ENCODE assay signal across 10 mouse cellular contexts in genomic region chr17:71178530-71179181, GRCm38 (mm10). TPM values are rescaled to one million over a fixed set of nuclear protein-coding genes. Genes with fewer than 3 reads are reported as not detected.
A peak's percentile ranks its signal among the peaks of the same experiment; 100 is the strongest.
DNase-seq lines count a peak whose midpoint lies in the region; ATAC-seq lines count a peak whose summit lies in the region.
"Had no signal": no experiment of that assay in that cellular context is flagged by ENCODE, and none has a peak within 500 bp of the region (broad histone marks: within the 10 kb centered on the region; RNA-seq: fewer than 3 reads in every experiment).

No protein-coding gene starts in this region.

- no peaks in the 10 kb centered on the region for H3K9me3 ChIP-seq in liver, embryonic 13.5 days (replicated peaks)
- H3K9me3 ChIP-seq: hindbrain, embryonic 13.5 days had no signal

- H3K9ac ChIP-seq in liver, embryonic 13.5 days, result peak overlapping the region; percentile 8; the same call in 1 of the 2 replicates
- H3K9ac ChIP-seq: hindbrain, embryonic 13.5 days had no signal

- peaks cover 36% of the 10 kb centered on the region for H3K4me1 ChIP-seq in liver, embryonic 13.5 days (replicated peaks)

- 16% methylated on average over 10 of the region's 10 CpGs for whole genome bisulfite sequencing in liver, embryonic 13.5 days (ENCODE audit: insufficient replicate concordance)

- peak overlapping the region; percentile 24; the same call in 1 of the 2 replicates for H3K27ac ChIP-seq in liver, embryonic 13.5 days
- H3K27ac ChIP-seq: hindbrain, embryonic 13.5 days had no signal

- H3K4me3 ChIP-seq in liver, embryonic 13.5 days (replicated peaks), result no peak overlapping the region
- H3K4me3 ChIP-seq: hindbrain, embryonic 13.5 days had no signal

- no peak for ATAC-seq in liver, embryonic 13.5 days (ENCODE audit: low read depth)

- DNase-seq in heart, adult 18-20 months, result peak; percentile 37 to 59
- no peak for DNase-seq in heart, postnatal 4 days
- peak; percentile 41 for DNase-seq in thymus, postnatal 0 days (ENCODE audit: low spot score)
- no peak for DNase-seq in thymus, postnatal 10 days (ENCODE audit: low spot score in 2 of 2)
- no peak for DNase-seq in liver, embryonic 13.5 days
- DNase-seq in adrenal gland, postnatal 4 days (ENCODE audit: low spot score in 2 of 2), result no peak
- DNase-seq in gastrocnemius, postnatal 4 days (ENCODE audit: low spot score in 2 of 2), result no peak
- no peak for DNase-seq in layer of hippocampus, postnatal 25 days (ENCODE audit: extremely low spot score in 1 of 2, low spot score in 1 of 2)
- DNase-seq: adrenal gland, postnatal 14 days had no signal

- H3K36me3 ChIP-seq in liver, embryonic 13.5 days, result no peaks in the 10 kb centered on the region
- H3K36me3 ChIP-seq: hindbrain, embryonic 13.5 days had no signal

- H3K4me2 ChIP-seq in liver, embryonic 13.5 days, result no peak overlapping the region
- H3K4me2 ChIP-seq: hindbrain, embryonic 13.5 days had no signal

- no peaks in the 10 kb centered on the region for H3K27me3 ChIP-seq in liver, embryonic 13.5 days
- H3K27me3 ChIP-seq: hindbrain, embryonic 13.5 days had no signal

RNA-seq across cellular contexts. Expression of gene Lpin2, which starts 3.7 kb away (rescaled TPM):
- 10 to 100 TPM; 14.6 to 19.1 TPM for total RNA-seq in heart, adult 18-20 months (2021)
- total RNA-seq in heart, postnatal 4 days (2021), result 10 to 100 TPM; 16.3 to 19.5 TPM
- polyA plus RNA-seq in thymus, postnatal 0 days (2015; fragmentation: Nextera tagmentation; extraction: Ambion mirVana), result 18.2 and 19.8 TPM in 2 replicates
- 38.0 and 43.2 TPM in 2 replicates for polyA plus RNA-seq in liver, embryonic 13.5 days (2015; fragmentation: Nextera tagmentation; extraction: Ambion mirVana)
- total RNA-seq in adrenal gland, postnatal 4 days (2021), result 10 to 100 TPM; 55.2 to 63.6 TPM
- total RNA-seq in gastrocnemius, postnatal 4 days (2021), result 10 to 100 TPM; 20.9 to 21.9 TPM
- 10 to 100 TPM; 91.1 to 96.8 TPM for total RNA-seq in layer of hippocampus, postnatal 25 days (2021)

Comparison
In these comparisons a context has a peak if more than half of its experiments do, and no peak if none do; other contexts are left out.
1. DNase-seq: peak in heart, adult 18-20 months (2 of 2) and thymus, postnatal 0 days (single experiment); none in heart, postnatal 4 days (single experiment), thymus, postnatal 10 days (0 of 2), liver, embryonic 13.5 days (single experiment), adrenal gland, postnatal 4 days (0 of 2), gastrocnemius, postnatal 4 days (0 of 2) and layer of hippocampus, postnatal 25 days (0 of 2).